Mouse (Mus musculus) midbrain, embryonic 15.5 days (tissue): Measurements from ENCODE around the gene Dlgap4. TPM values are rescaled to one million over a fixed set of nuclear protein-coding genes. Genes with fewer than 3 reads are reported as not detected.

ENCODE experiments used
- ATAC-seq: fragments of 200-750 bp; cut with Nextera tagmentation; replicated peaks from 2 replicates; pipeline ENCODE4 v1.8.0; 2017; ENCODE audit warnings: moderate TSS enrichment
- H3K27ac ChIP-seq: fragments of 300-500 bp; sonication (generic); 2 replicates; pipeline ENCODE4 v1.5.1; 2015; ENCODE audit warnings: mild to moderate bottlenecking, inconsistent platforms
- H3K27me3 ChIP-seq: fragments of 300-500 bp; sonication (generic); replicated peaks from 2 replicates; pipeline ENCODE4 v1.6.1; 2015; ENCODE audit warnings: inconsistent platforms
- H3K36me3 ChIP-seq: fragments of 300-500 bp; sonication (generic); replicated peaks from 2 replicates; pipeline ENCODE4 v1.6.1; 2015; ENCODE audit warnings: inconsistent platforms
- H3K4me1 ChIP-seq: fragments of 300-500 bp; sonication (generic); 2 replicates; pipeline ENCODE4 v1.6.1; 2015; ENCODE audit warnings: inconsistent platforms
- H3K4me2 ChIP-seq: fragments of 300-500 bp; sonication (generic); 2 replicates; pipeline ENCODE4 v1.6.1; 2015; ENCODE audit warnings: inconsistent platforms, mild to moderate bottlenecking, moderate library complexity
- H3K4me3 ChIP-seq: fragments of 300-500 bp; sonication (generic); 2 replicates; pipeline ENCODE4 v1.5.1; 2015; ENCODE audit warnings: mild to moderate bottlenecking, inconsistent platforms
- H3K9ac ChIP-seq: fragments of 300-500 bp; sonication (generic); 2 replicates; pipeline ENCODE4 v1.6.1; 2015; ENCODE audit warnings: mild to moderate bottlenecking, inconsistent platforms
- H3K9me3 ChIP-seq: fragments of 300-500 bp; sonication (generic); 2 replicates; pipeline ENCODE4 v1.6.1; 2016; ENCODE audit warnings: inconsistent platforms
- WGBS: fragments of 180-500 bp; shearing (Covaris S2); methylation state at CpG from one replicate; pipeline ENCODE4 v1.1.7; 2015; ENCODE audit warnings: mixed read lengths; 5-methylcytosine and 5-hydroxymethylcytosine counted together
- polyA plus RNA-seq: library from polyadenylated mRNA; unstranded; fragments of >200 nt; fragmentation: Nextera tagmentation; extraction: Ambion mirVana; gene quantifications from 2 replicates; pipeline ENCODE4 v1.2.1, GENCODE M21; 2015

The Dlgap4 gene
- polyA plus RNA-seq, 1 experiment from 2014 or later: 277 TPM

DNA sequence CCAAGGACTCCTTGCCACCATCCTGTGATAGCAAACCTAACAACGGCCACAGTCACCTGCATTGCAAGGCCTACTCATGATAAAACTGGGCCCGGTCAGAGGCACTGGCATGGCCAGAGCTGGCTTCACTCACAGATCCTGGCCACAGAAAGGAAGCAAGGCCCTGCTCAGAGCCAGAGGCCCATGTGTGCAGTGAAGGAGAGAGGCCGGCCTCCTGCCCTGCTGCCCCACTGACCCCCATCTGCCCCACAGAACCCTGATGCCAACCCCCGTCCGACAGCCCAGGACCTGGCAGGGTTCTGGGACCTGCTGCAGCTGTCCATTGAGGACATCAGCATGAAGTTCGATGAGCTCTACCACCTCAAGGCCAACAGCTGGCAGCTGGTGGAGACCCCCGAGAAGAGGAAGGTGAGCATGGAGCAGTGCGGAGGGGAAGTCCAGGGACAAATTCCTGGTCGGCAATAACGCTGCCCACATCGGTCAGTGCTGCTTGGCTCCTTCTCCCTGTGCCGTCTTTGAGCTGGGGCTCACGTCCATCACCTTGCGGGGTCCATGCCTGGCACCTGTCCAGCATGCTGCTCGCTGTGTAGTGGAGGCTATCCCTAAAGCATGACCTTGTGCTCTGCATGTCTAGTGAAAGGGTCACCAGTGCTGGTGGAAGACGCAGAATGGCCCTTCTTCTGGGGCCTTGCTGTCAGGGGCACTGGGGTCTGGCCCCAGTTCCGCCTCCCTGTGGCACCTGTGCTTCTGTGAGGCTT, 148.2 kb downstream of the Dlgap4 start:
- Histone ChIP-seq H3K27me3 (no peaks in the 10 kb centered on the region), H3K4me3 (no peak overlapping the region), H3K4me1 (no peaks in the 10 kb centered on the region), H3K36me3 (peaks cover 67% of the 10 kb centered on the region), H3K27ac (no peak overlapping the region), H3K4me2 (no peak overlapping the region), H3K9me3 (no peaks in the 10 kb centered on the region), H3K9ac (no peak overlapping the region)
- WGBS: 97% methylated on average over 17 of the region's 17 CpGs
- ATAC-seq: no peak

DNA sequence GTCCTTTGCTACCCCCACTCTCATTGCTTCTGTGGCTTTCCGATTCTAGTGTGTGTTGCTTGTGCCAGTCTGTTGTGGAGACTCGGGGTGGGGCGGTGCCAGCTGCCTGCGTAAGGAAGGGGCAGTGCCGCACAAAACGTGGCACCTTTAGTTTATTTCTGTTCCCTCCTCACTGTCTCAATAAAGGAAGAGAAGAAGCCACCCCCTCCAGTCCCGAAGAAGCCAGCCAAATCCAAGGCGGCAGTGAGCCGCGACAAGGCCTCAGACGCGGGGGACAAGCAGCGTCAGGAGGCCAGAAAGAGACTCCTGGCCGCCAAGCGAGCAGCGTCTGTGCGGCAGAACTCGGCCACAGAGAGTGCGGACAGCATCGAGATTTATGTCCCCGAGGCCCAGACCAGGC, 149.0 kb downstream of the Dlgap4 start:
- H3K27ac ChIP-seq: no peak overlapping the region
- H3K36me3 ChIP-seq: peaks cover 59% of the 10 kb centered on the region
- 80% methylated on average over 21 of the region's 21 CpGs for WGBS

DNA sequence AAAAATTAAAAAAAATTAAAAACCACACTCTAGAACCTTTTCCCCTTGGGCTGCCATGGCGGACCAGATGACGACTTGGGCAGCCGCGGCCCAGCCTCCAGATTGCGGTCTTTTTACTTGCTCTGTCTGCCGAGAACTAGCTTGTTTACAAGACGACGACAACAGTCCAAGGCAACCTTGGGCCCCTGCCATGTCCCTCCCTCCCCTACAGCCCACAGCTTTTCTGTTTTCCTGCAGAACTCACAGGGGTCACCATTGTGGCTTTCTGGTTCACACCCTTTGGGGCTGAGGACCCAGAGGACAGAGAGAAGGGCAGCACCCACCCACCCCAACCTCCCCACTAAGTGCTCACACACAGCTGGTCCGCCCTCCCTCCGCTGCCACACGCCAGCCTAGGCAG, 149.6 kb downstream of the Dlgap4 start:
- ATAC-seq: 0 out of 2 replicates have a peak, but pooled peaks have one; percentile 41
- peaks cover 53% of the 10 kb centered on the region for H3K36me3 ChIP-seq
- 84% methylated on average over 11 of the region's 11 CpGs for WGBS

More for the DNA sequence above, 149.0 kb downstream of the Dlgap4 start:
- ATAC-seq: no peak
- Histone ChIP-seq H3K27me3 (no peaks in the 10 kb centered on the region), H3K4me3 (no peak overlapping the region), H3K4me1 (no peaks in the 10 kb centered on the region), H3K9ac (no peak overlapping the region), H3K4me2 (no peak overlapping the region), H3K9me3 (no peaks in the 10 kb centered on the region)

DNA sequence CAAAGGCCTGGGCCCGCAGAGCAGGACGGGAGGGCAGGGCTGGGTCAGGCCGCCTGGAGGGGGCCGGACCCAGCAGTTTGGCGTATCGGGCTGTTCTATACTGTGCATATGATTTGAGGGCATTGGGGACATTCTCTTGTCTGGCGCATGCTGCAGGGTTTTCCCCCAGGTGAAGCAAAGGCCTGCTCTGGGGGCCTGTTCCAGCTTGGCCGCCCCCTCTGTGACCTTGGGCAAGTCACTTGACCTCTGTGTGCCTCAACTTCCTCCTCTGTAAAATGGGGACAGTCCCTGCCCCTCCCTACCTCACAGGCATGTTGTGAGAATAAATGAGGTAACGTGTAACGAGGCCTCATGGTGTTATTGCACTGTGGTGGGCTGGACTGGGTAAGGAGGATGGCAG, 150.5 kb downstream of the Dlgap4 start:
- Histone ChIP-seq H3K4me2 (no peak overlapping the region), H3K4me1 (no peaks in the 10 kb centered on the region), H3K27me3 (no peaks in the 10 kb centered on the region), H3K9me3 (no peaks in the 10 kb centered on the region), H3K4me3 (no peak overlapping the region), H3K36me3 (peaks cover 44% of the 10 kb centered on the region), H3K9ac (no peak overlapping the region), H3K27ac (no peak overlapping the region)
- 92% methylated on average over 10 of the region's 10 CpGs for WGBS
- ATAC-seq: no peak

More for the DNA sequence above, 149.6 kb downstream of the Dlgap4 start:
- Histone ChIP-seq H3K27ac (0 out of 2 replicates have a peak overlapping the region, but pooled peaks have one; percentile 6), H3K4me2 (no peak overlapping the region), H3K27me3 (no peaks in the 10 kb centered on the region), H3K9ac (no peak overlapping the region), H3K9me3 (no peaks in the 10 kb centered on the region), H3K4me1 (no peaks in the 10 kb centered on the region), H3K4me3 (no peak overlapping the region)

DNA sequence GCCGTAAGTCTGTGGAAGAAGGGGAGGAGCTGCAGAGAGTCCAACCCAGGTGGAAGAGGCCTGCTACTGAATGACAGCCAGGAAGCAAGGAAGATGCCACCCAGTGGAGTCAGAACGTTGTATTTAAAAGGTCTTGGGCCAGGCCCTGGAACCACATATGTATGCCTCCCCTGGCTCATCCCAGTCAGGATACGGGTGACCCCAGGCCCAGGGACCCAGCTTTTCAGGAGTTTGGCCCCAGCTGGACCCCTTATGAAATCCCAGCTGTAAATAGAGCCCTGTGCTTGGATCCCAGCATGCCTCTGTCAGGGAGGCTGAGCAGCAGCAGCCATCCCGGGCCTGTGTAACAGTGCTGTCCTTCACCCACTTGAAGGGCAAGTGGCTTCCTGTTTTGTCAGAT, 151.2 kb downstream of the Dlgap4 start:
- Histone ChIP-seq H3K4me2 (no peak overlapping the region), H3K27me3 (no peaks in the 10 kb centered on the region), H3K4me1 (no peaks in the 10 kb centered on the region), H3K9me3 (no peaks in the 10 kb centered on the region), H3K36me3 (peaks cover 39% of the 10 kb centered on the region), H3K4me3 (no peak overlapping the region), H3K9ac (no peak overlapping the region), H3K27ac (no peak overlapping the region)
- WGBS: 68% methylated on average over 4 of the region's 4 CpGs
- ATAC-seq: no peak

DNA sequence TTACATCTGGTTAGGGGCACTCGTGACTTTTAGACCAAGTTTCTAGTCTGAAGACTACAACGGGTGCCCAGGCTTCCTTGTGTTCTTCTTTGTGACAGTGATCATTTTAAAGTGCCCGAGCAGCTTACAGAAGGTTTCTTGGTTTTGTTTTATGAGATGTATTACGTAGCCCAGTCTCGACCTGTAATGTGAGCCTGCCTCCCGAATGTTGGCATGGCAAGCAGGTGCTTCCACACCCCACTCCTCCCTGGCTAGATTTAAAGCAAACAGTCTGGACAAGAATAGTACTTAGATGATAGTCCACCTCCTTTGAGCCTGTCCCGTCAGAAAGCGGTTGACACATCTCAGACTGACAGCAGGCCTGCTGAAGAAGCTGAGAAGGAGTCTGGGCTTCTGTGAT, 152.1 kb downstream of the Dlgap4 start:
- Histone ChIP-seq H3K4me3 (no peak overlapping the region), H3K9ac (no peak overlapping the region), H3K27ac (no peak overlapping the region), H3K27me3 (no peaks in the 10 kb centered on the region), H3K9me3 (no peaks in the 10 kb centered on the region), H3K4me1 (no peaks in the 10 kb centered on the region), H3K36me3 (peaks cover 38% of the 10 kb centered on the region), H3K4me2 (no peak overlapping the region)
- no peak for ATAC-seq
- whole genome bisulfite sequencing: 92% methylated on average over 8 of the region's 8 CpGs

DNA sequence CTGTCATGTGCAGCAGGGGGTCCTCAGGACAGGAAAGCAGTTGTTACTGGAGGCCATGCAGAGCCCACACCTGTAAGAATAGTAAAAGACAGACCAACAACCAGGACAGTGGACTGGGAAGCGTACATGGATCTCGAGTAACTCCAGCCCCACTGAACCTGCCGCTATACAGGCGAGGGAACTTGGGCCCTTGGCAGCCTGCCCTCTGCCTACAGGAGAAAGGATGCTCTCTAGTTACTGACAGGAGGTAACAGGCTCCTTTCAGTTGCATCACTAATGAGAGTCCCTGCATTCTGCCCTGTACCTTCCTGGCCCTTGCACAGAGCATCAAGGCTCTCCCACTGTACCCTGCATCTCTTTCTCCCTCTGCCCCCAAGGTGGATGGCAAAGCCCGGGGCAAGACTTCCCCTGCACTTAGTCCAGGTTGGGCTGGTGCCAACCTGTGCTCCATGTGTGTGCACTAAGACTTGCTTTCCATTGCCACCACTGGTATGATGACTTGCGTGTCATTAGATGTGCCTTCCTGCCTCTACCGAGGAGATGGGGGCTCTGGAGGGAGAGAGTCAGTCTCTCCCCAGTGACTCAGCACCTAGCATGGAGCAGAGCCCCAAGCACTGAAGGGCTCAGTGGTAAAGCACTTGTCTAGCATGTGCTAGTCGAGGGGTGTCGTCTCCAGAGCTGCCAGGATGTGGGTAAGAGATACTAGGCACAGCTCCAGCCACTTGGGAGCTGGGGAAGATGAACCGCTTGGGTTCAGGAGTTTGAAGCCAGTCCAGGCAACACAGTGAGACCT, 152.9 kb downstream of the Dlgap4 start:
- no peak overlapping the region for H3K27ac ChIP-seq

DNA sequence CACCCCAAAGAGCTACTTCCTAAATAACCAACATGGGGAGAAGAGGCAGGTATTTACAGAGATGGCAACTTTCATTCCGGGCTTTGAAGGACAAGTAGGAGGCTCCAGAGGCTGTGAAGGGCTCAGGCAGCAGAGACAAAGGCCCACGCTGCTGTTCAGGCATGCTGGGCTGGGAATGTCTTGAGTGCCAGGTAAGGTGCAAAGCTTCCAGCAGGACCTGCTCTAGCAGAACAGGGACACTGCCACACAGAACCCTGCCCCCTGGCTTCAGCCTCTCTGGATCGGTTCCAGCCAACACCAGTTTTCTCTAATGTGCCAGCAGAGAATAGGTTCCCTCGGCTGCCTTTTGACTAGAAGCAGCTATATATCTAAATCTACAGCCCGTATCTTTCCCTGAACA, 153.6 kb downstream of the Dlgap4 start:
- peaks cover 24% of the 10 kb centered on the region for H3K36me3 ChIP-seq
- H3K9me3 ChIP-seq: no peaks in the 10 kb centered on the region
- no peak overlapping the region for H3K9ac ChIP-seq
- H3K27me3 ChIP-seq: no peaks in the 10 kb centered on the region
- no peaks in the 10 kb centered on the region for H3K4me1 ChIP-seq
- no peak overlapping the region for H3K27ac ChIP-seq
- 74% methylated on average over 5 of the region's 5 CpGs for WGBS
- no peak overlapping the region for H3K4me3 ChIP-seq
- ATAC-seq: no peak
- H3K4me2 ChIP-seq: no peak overlapping the region

More for the DNA sequence above, 152.9 kb downstream of the Dlgap4 start:
- no peaks in the 10 kb centered on the region for H3K9me3 ChIP-seq
- WGBS: 80% methylated on average over 10 of the region's 10 CpGs
- no peaks in the 10 kb centered on the region for H3K27me3 ChIP-seq
- H3K9ac ChIP-seq: no peak overlapping the region
- H3K4me1 ChIP-seq: no peaks in the 10 kb centered on the region
- no peak overlapping the region for H3K4me3 ChIP-seq
- ATAC-seq: no peak
- H3K4me2 ChIP-seq: no peak overlapping the region
- H3K36me3 ChIP-seq: peaks cover 30% of the 10 kb centered on the region

DNA sequence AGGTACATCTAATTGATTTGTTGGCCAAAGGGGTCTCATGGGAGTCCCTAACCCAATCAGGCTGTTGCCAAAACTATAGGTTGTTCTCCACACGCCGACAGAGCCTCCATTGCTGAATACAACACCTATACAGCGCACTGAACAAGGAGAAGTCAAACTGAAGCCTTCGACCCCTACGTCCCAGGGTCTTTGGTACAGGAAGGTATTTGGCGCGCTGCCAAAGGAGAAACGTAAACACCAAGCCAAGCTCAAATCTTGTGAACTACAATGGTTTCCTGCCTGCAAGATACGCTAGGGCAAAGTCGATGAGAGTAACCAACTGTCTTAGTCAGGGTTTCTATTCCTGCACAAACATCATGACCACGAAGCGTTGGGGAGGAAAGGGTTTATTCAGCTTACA, 155.8 kb downstream of the Dlgap4 start:
- Histone ChIP-seq H3K27me3 (no peaks in the 10 kb centered on the region), H3K4me1 (no peaks in the 10 kb centered on the region), H3K9me3 (no peaks in the 10 kb centered on the region), H3K27ac (no peak overlapping the region), H3K4me2 (no peak overlapping the region), H3K4me3 (no peak overlapping the region), H3K36me3 (0 out of 2 replicates have a peak, but pooled peaks cover 4% of the 10 kb centered on the region), H3K9ac (no peak overlapping the region)
- ATAC-seq: no peak
- 79% methylated on average over 12 of the region's 12 CpGs for WGBS

DNA sequence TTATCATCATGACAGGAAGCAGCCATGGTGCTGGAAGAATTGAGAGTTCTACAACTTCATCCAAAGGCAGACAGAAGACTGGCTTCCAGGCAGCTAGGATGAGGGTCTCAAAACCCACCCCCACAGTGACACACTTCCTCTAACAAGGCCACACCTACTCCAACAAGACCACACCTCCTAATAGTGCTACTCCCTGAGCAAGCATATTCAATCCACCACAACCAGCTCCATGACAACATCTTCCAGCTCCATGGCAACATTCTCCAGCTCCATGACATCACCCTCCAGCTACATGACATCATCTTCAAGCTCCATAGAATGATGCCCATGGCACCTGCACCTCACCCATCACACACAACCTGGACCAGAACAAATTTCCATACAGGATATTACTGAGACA, 160.0 kb downstream of the Dlgap4 start:
- Histone ChIP-seq H3K27me3 (no peaks in the 10 kb centered on the region), H3K4me3 (no peak overlapping the region), H3K27ac (no peak overlapping the region), H3K9me3 (no peaks in the 10 kb centered on the region), H3K4me2 (no peak overlapping the region), H3K9ac (no peak overlapping the region), H3K4me1 (peaks cover 12% of the 10 kb centered on the region), H3K36me3 (no peaks in the 10 kb centered on the region)
- no peak for ATAC-seq

DNA sequence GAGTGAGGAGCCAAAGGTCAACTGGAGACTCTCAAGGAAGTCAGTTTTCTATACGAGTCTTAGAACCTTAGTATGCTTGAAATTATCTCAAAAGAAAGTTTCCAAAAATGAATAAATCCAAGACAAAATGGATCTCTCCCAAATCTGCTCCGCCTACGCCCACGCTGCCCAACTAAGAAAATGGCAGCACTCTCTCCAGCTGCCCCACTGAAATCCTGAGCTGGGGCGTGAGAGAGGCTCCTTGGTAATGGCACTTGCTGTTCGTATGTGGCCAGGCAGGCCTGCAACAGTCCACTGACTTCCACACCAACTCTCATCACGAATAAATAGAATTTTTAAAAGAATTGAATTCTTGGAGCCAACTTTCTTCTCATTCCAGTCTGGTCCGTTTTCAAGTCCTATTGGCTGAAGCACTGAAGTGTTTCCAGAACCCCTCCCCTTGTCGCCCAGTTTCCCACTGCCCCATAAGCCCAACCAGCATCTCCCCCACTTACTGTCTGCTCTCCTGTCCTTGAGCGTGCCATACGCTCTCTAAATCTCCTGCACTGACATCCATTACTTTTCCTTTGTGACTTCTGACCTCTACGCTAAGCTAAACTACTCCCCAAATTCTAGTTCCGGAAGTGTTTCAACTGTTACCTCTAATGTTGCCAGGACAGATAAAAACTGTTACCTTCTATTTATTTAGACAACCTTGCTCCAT, 160.7 kb downstream of the Dlgap4 start:
- Histone ChIP-seq H3K4me1 (peaks cover 12% of the 10 kb centered on the region), H3K27ac (no peak overlapping the region), H3K4me3 (no peak overlapping the region), H3K27me3 (no peaks in the 10 kb centered on the region), H3K9ac (peak overlapping the region; percentile 51; the same call in 1 of the 2 replicates), H3K9me3 (no peaks in the 10 kb centered on the region), H3K4me2 (peak overlapping the region; percentile 75), H3K36me3 (no peaks in the 10 kb centered on the region)
- WGBS: 67% methylated on average over 13 of the region's 13 CpGs
- no peak for ATAC-seq

DNA sequence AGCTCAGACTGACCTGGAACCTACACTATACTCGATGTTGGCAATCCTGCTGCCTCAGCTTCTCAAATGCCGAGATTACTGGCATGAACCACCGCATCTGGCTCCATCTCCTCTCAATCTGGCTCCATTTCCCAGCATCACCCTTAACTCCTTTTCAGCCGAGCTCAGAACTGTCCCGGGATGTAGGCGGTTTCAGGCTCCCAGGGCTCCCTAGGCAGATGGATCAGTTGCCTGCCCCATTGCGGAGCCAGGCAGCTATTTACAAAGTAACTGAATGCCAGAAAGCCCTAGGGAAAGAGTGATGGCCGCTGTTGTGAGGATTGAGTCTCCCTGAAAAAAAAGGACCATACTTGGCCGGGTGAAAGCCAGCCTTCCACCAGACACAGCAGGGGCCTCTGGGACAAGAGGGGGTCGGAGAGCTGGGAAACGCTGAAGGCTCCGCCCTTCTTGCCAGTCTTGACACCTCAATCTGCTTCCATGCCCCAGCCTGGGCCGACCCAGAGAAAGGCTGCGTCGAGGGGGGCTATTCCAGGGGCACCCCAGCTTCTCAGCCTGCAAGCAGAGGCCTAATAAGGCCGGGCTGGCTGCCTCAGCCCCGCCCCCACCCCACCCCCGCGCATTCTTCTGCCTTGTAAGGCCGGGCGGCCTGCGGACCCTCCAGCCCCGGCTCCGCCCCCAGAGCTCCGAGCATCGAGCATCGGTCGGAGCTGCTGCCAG, 161.4 kb downstream of the Dlgap4 start, which contains the start of gene Myl9:
TSS of gene Myl9 (plus strand) at position 683 of the 717 bp plus-strand sequence.
- Histone ChIP-seq H3K9me3 (no peaks in the 10 kb centered on the region), H3K27me3 (no peaks in the 10 kb centered on the region), H3K4me2 (peak within 1 kb of the TSS; percentile 75), H3K4me1 (peaks cover 12% of the 10 kb centered on the region), H3K4me3 (peak within 1 kb of the TSS; percentile 32), H3K9ac (peak within 1 kb of the TSS; percentile 51; the same call in 1 of the 2 replicates), H3K27ac (peak within 1 kb of the TSS; percentile 60), H3K36me3 (no peaks in the 10 kb centered on the region)
- ATAC-seq: peak; percentile 76
- 2% methylated on average over 28 of the region's 28 CpGs for WGBS
